In genomic region chr8:115549112-115549511, GRCm38 (mm10) we compare ENCODE assay signal across 21 mouse cellular contexts.
DNase-seq lines count a peak whose midpoint lies in the region; ATAC-seq and TF ChIP-seq lines count a peak whose summit lies in the region.
"Had no signal": no experiment of that assay in that cellular context is flagged by ENCODE, and none has a peak within 500 bp of the region (broad histone marks: within the 10 kb centered on the region; RNA-seq: fewer than 3 reads in every experiment).

No protein-coding gene starts in this region.

- TF ChIP-seq CTCF in forebrain, postnatal 0 days (IDR thresholded peaks at IDR 0.05; ENCODE audit: low read depth): no peak

- H3K9me3 ChIP-seq in hindbrain, embryonic 14.5 days (ENCODE audit: control insufficient read depth, low read length): no peaks in the 10 kb centered on the region
- no peaks in the 10 kb centered on the region for H3K9me3 ChIP-seq in hindbrain, embryonic 12.5 days (replicated peaks)
- no peaks in the 10 kb centered on the region for H3K9me3 ChIP-seq in forebrain, postnatal 0 days (ENCODE audit: low read length)
- H3K9me3 ChIP-seq: lung, embryonic 15.5 days had no signal

- no peak overlapping the region for H3K4me3 ChIP-seq in hindbrain, embryonic 14.5 days (replicated peaks; ENCODE audit: low read length)
- no peak overlapping the region for H3K4me3 ChIP-seq in hindbrain, embryonic 12.5 days
- no peak overlapping the region for H3K4me3 ChIP-seq in forebrain, postnatal 0 days (ENCODE audit: low read depth, low read length)
- H3K4me3 ChIP-seq: lung, embryonic 15.5 days had no signal

- H3K4me2 ChIP-seq in hindbrain, embryonic 14.5 days (replicated peaks): no peak overlapping the region
- H3K4me2 ChIP-seq in hindbrain, embryonic 12.5 days (replicated peaks): no peak overlapping the region
- H3K4me2 ChIP-seq in forebrain, postnatal 0 days (ENCODE audit: low read depth): no peak overlapping the region
- H3K4me2 ChIP-seq: lung, embryonic 15.5 days had no signal

- WGBS in hindbrain, embryonic 14.5 days: 36% methylated on average over 1 of the region's 1 CpGs
- WGBS in hindbrain, embryonic 12.5 days: 57% methylated on average over 1 of the region's 1 CpGs
- 19% methylated on average over 1 of the region's 1 CpGs for WGBS in forebrain, postnatal 0 days

- no peaks in the 10 kb centered on the region for H3K27me3 ChIP-seq in hindbrain, embryonic 14.5 days (ENCODE audit: control insufficient read depth, insufficient read depth, low read length)
- H3K27me3 ChIP-seq in hindbrain, embryonic 12.5 days: no peaks in the 10 kb centered on the region
- H3K27me3 ChIP-seq in forebrain, postnatal 0 days (ENCODE audit: insufficient read depth, low read length): no peaks in the 10 kb centered on the region
- H3K27me3 ChIP-seq: lung, embryonic 15.5 days had no signal

- H3K4me1 ChIP-seq in hindbrain, embryonic 14.5 days (replicated peaks; ENCODE audit: control insufficient read depth, insufficient read depth, low read length): peaks cover 5% of the 10 kb centered on the region; the same call in 1 of the 2 replicates
- peaks cover 3% of the 10 kb centered on the region; the same call in 1 of the 2 replicates for H3K4me1 ChIP-seq in hindbrain, embryonic 12.5 days
- no peaks in the 10 kb centered on the region for H3K4me1 ChIP-seq in forebrain, postnatal 0 days (ENCODE audit: insufficient read depth)
- H3K4me1 ChIP-seq: lung, embryonic 15.5 days had no signal

- no peak for ATAC-seq in hindbrain, embryonic 14.5 days (ENCODE audit: low FRiP score)
- ATAC-seq in hindbrain, embryonic 12.5 days (ENCODE audit: low FRiP score): no peak
- peak; percentile 38; the same call in 1 of the 2 replicates for ATAC-seq in forebrain, postnatal 0 days
- ATAC-seq: activated CD4-positive, CD25-positive, alpha-beta regulatory T cell, adult 4 months; intestine, postnatal 0 days had no signal

- DNase-seq in cerebellum, postnatal 10 days: peak; percentile 37 to 60
- DNase-seq in cerebellum, adult 11 months: no peak
- DNase-seq in hindbrain, embryonic 14.5 days (ENCODE audit: low spot score): no peak
- DNase-seq in forebrain, postnatal 0 days: no peak
- DNase-seq in retina, embryonic 14.5 days (ENCODE audit: low spot score): peak; percentile 46
- no peak for DNase-seq in kidney, adult 9 months
- no peak for DNase-seq in layer of hippocampus, adult 9-10 months (ENCODE audit: low spot score)
- DNase-seq: adrenal gland, postnatal 14 days; cerebellum, postnatal 36 days; gastrocnemius, postnatal 10 days; heart, adult 18-20 months; heart, postnatal 4 days; right cerebral cortex, postnatal 4 days; thymus, postnatal 14 days had no signal

- H3K27ac ChIP-seq in hindbrain, embryonic 14.5 days: peak overlapping the region; percentile 38; the same call in 1 of the 2 replicates
- no peak overlapping the region for H3K27ac ChIP-seq in hindbrain, embryonic 12.5 days
- H3K27ac ChIP-seq in forebrain, postnatal 0 days (ENCODE audit: low read depth, low read length): no peak overlapping the region
- H3K27ac ChIP-seq: kidney, postnatal 0 days; liver, embryonic 14.5 days; lung, embryonic 15.5 days; macrophage had no signal

- H3K9ac ChIP-seq in hindbrain, embryonic 14.5 days: no peak overlapping the region
- H3K9ac ChIP-seq in hindbrain, embryonic 12.5 days: no peak overlapping the region
- H3K9ac ChIP-seq in forebrain, postnatal 0 days: no peak overlapping the region
- H3K9ac ChIP-seq: liver, embryonic 14.5 days; lung, embryonic 15.5 days had no signal

- H3K36me3 ChIP-seq in hindbrain, embryonic 14.5 days (replicated peaks; ENCODE audit: control insufficient read depth, insufficient read depth): no peaks in the 10 kb centered on the region
- H3K36me3 ChIP-seq in hindbrain, embryonic 12.5 days: no peaks in the 10 kb centered on the region
- no peaks in the 10 kb centered on the region for H3K36me3 ChIP-seq in forebrain, postnatal 0 days (ENCODE audit: insufficient read depth)
- H3K36me3 ChIP-seq: lung, embryonic 15.5 days had no signal

Comparison
In these comparisons a context has a peak if more than half of its experiments do, and no peak if none do; other contexts are left out.
1. DNase-seq: peak in cerebellum, postnatal 10 days (2 of 2) and retina, embryonic 14.5 days (single experiment); none in cerebellum, adult 11 months (single experiment), hindbrain, embryonic 14.5 days (single experiment), forebrain, postnatal 0 days (single experiment), kidney, adult 9 months (single experiment) and layer of hippocampus, adult 9-10 months (single experiment).